Comparison of ENCODE assay signal across 29 mouse cellular contexts in genomic region chr5:76713743-76714142, GRCm38 (mm10). TPM values are rescaled to one million over a fixed set of nuclear protein-coding genes. Genes with fewer than 3 reads are reported as not detected.
A peak's percentile ranks its signal among the peaks of the same experiment; 100 is the strongest.
DNase-seq lines count a peak whose midpoint lies in the region; ATAC-seq and TF ChIP-seq lines count a peak whose summit lies in the region.
"Had no signal": no experiment of that assay in that cellular context is flagged by ENCODE, and none has a peak within 500 bp of the region (broad histone marks: within the 10 kb centered on the region; RNA-seq: fewer than 3 reads in every experiment).

No protein-coding gene starts in this region.

- H3K27ac ChIP-seq in kidney, embryonic 14.5 days (ENCODE audit: low read depth, low read length) = no peak overlapping the region
- 0 out of 2 replicates have a peak overlapping the region, but pooled peaks have one; percentile 6 for H3K27ac ChIP-seq in layer of hippocampus, adult 2 months
- H3K27ac ChIP-seq in neural tube, embryonic 14.5 days (ENCODE audit: low read depth, low read length) = no peak overlapping the region
- H3K27ac ChIP-seq: embryonic facial prominence, embryonic 13.5 days; forebrain, embryonic 10.5 days; gastrocnemius, adult 2 months; heart, adult 2 months; heart, embryonic 13.5 days; hindbrain, embryonic 15.5 days; intestine, embryonic 15.5 days; liver, embryonic 14.5 days; macrophage; midbrain, embryonic 13.5 days; stomach, postnatal 0 days had no signal

- H3K9ac ChIP-seq in kidney, embryonic 14.5 days (ENCODE audit: low read depth, low read length) = no peak overlapping the region
- H3K9ac ChIP-seq in neural tube, embryonic 14.5 days (replicated peaks; ENCODE audit: low read depth, low read length) = no peak overlapping the region
- H3K9ac ChIP-seq: embryonic facial prominence, embryonic 13.5 days; forebrain, embryonic 15.5 days; heart, embryonic 13.5 days; hindbrain, embryonic 15.5 days; intestine, embryonic 15.5 days; liver, embryonic 14.5 days; midbrain, embryonic 13.5 days had no signal

- no peaks in the 10 kb centered on the region for H3K9me3 ChIP-seq in kidney, embryonic 14.5 days (ENCODE audit: control insufficient read depth, low read length)
- no peaks in the 10 kb centered on the region for H3K9me3 ChIP-seq in neural tube, embryonic 14.5 days (ENCODE audit: control insufficient read depth, low read length)
- H3K9me3 ChIP-seq: forebrain, embryonic 10.5 days; forebrain, embryonic 15.5 days; heart, embryonic 13.5 days; hindbrain, embryonic 15.5 days; intestine, embryonic 15.5 days; midbrain, embryonic 13.5 days had no signal

- peak overlapping the region; percentile 9 for H3K4me2 ChIP-seq in kidney, embryonic 14.5 days (replicated peaks; ENCODE audit: low read depth, low read length)
- no peak overlapping the region for H3K4me2 ChIP-seq in neural tube, embryonic 14.5 days (ENCODE audit: low read depth, low read length)
- H3K4me2 ChIP-seq: embryonic facial prominence, embryonic 13.5 days; forebrain, embryonic 15.5 days; heart, embryonic 13.5 days; hindbrain, embryonic 15.5 days; intestine, embryonic 15.5 days; midbrain, embryonic 13.5 days had no signal

- H3K4me3 ChIP-seq in kidney, embryonic 14.5 days (ENCODE audit: low read length) = no peak overlapping the region
- no peak overlapping the region for H3K4me3 ChIP-seq in layer of hippocampus, adult 2 months
- H3K4me3 ChIP-seq in neural tube, embryonic 14.5 days (ENCODE audit: low read depth, low read length) = no peak overlapping the region
- H3K4me3 ChIP-seq: embryonic facial prominence, embryonic 13.5 days; forebrain, embryonic 10.5 days; forebrain, embryonic 15.5 days; gastrocnemius, adult 2 months; heart, adult 2 months; heart, embryonic 13.5 days; hindbrain, embryonic 15.5 days; intestine, embryonic 15.5 days; midbrain, embryonic 13.5 days had no signal

- no peaks in the 10 kb centered on the region for H3K27me3 ChIP-seq in kidney, embryonic 14.5 days (ENCODE audit: control insufficient read depth, insufficient read depth, low read length)
- H3K27me3 ChIP-seq in neural tube, embryonic 14.5 days (ENCODE audit: control insufficient read depth, insufficient read depth, low read length) = no peaks in the 10 kb centered on the region
- H3K27me3 ChIP-seq: embryonic facial prominence, embryonic 13.5 days; forebrain, embryonic 15.5 days; heart, embryonic 13.5 days; hindbrain, embryonic 15.5 days; intestine, embryonic 15.5 days; midbrain, embryonic 13.5 days had no signal

- DNase-seq in kidney, adult 8-10 months = no peak
- no peak for DNase-seq in layer of hippocampus, adult 2 months (ENCODE audit: low spot score in 2 of 2)
- no peak for DNase-seq in layer of hippocampus, postnatal 10 days (ENCODE audit: low spot score in 2 of 2)
- DNase-seq in hindlimb bud, embryonic 11.5 days (ENCODE audit: extremely low spot score, low read depth, low spot score) = peak; percentile 1
- DNase-seq in thymus, postnatal 14 days = no peak
- no peak for DNase-seq in right cerebral cortex, postnatal 4 days
- DNase-seq: adrenal gland, postnatal 14 days; cerebellum, adult 18-20 months; gastrocnemius, adult 2 months; gastrocnemius, postnatal 36 days; heart, adult 2 months; heart, postnatal 10 days; kidney, postnatal 14 days; liver; lung, adult 2 months; lung, postnatal 10 days; right cerebral cortex, adult 18-20 months had no signal

- TF ChIP-seq CTCF in layer of hippocampus, adult 2 months (conservative IDR thresholded peaks at IDR 0.05) = no peak

- H3K4me1 ChIP-seq in kidney, embryonic 14.5 days (ENCODE audit: control insufficient read depth, insufficient read depth, low read length) = 0 out of 2 replicates have a peak, but pooled peaks cover 3% of the 10 kb centered on the region
- H3K4me1 ChIP-seq in neural tube, embryonic 14.5 days (ENCODE audit: control insufficient read depth, insufficient read depth, low read length) = peaks cover 9% of the 10 kb centered on the region; the same call in 1 of the 2 replicates
- H3K4me1 ChIP-seq: embryonic facial prominence, embryonic 13.5 days; forebrain, embryonic 10.5 days; heart, embryonic 13.5 days; intestine, embryonic 15.5 days had no signal

- WGBS in kidney, embryonic 14.5 days = 22% methylated on average over 7 of the region's 7 CpGs
- WGBS in neural tube, embryonic 14.5 days = 35% methylated on average over 7 of the region's 7 CpGs

- ATAC-seq in kidney, embryonic 14.5 days (ENCODE audit: low FRiP score, low TSS enrichment) = peak; percentile 91
- ATAC-seq in neural tube, embryonic 14.5 days (ENCODE audit: low read depth) = peak; percentile 72; the same call in 1 of the 2 replicates
- ATAC-seq: forebrain, embryonic 15.5 days; intestine, embryonic 15.5 days; midbrain, embryonic 13.5 days had no signal

- H3K36me3 ChIP-seq in kidney, embryonic 14.5 days (ENCODE audit: control insufficient read depth, insufficient read depth, low read length) = no peaks in the 10 kb centered on the region
- no peaks in the 10 kb centered on the region for H3K36me3 ChIP-seq in neural tube, embryonic 14.5 days (ENCODE audit: control insufficient read depth, insufficient read depth, low read length)
- H3K36me3 ChIP-seq: embryonic facial prominence, embryonic 13.5 days; forebrain, embryonic 15.5 days; heart, embryonic 13.5 days; hindbrain, embryonic 15.5 days; intestine, embryonic 15.5 days; midbrain, embryonic 13.5 days had no signal

RNA-seq across cellular contexts. Expression of gene C530008M17Rik, which starts 57.4 kb away (rescaled TPM):
- polyA plus RNA-seq in kidney, embryonic 14.5 days (2014; fragmentation: Nextera tagmentation; extraction: Ambion mirVana) = 14.9 and 21.2 TPM in 2 replicates
- 10 to 100 TPM; 89.9 to 92.4 TPM for total RNA-seq in layer of hippocampus, adult 2 months (2021)
- 100 to 1,000 TPM; 197 to 205 TPM for total RNA-seq in layer of hippocampus, postnatal 10 days (2021)
- polyA plus RNA-seq in neural tube, embryonic 14.5 days (2014; fragmentation: Nextera tagmentation; extraction: Ambion mirVana) = 53.8 and 63.6 TPM in 2 replicates
